Mouse (Mus musculus): ENCODE data around the gene Ttc28.

Gene Ttc28

GRCm38 (mm10) chr5:111228302-111229040, 348.9 kb downstream of the Ttc28 start:
- TF ChIP-seq GATA4 (IDR thresholded peaks at IDR 0.05; ENCODE audit: insufficient replicate concordance, low read length): no peak

- no peak for TF ChIP-seq GATA4 (IDR thresholded peaks at IDR 0.05; ENCODE audit: insufficient replicate concordance, low read length)
Observed at GRCm38 (mm10) chr5:111229041-111229394, 349.4 kb downstream of the Ttc28 start.

- no peak for TF ChIP-seq GATA4 (IDR thresholded peaks at IDR 0.05; ENCODE audit: insufficient replicate concordance, low read length)
Observed at GRCm38 (mm10) chr5:111229671-111230070, 350.1 kb downstream of the Ttc28 start.

GRCm38 (mm10) chr5:111231044-111231443, 351.4 kb downstream of the Ttc28 start:
- TF ChIP-seq GATA4 (IDR thresholded peaks at IDR 0.05; ENCODE audit: insufficient replicate concordance, low read length): no peak

- TF ChIP-seq GATA4 (IDR thresholded peaks at IDR 0.05; ENCODE audit: insufficient replicate concordance, low read length): no peak
Observed at GRCm38 (mm10) chr5:111231769-111232168, 352.2 kb downstream of the Ttc28 start.

GRCm38 (mm10) chr5:111233022-111233709, 353.6 kb downstream of the Ttc28 start:
- TF ChIP-seq GATA4 (IDR thresholded peaks at IDR 0.05; ENCODE audit: insufficient replicate concordance, low read length): no peak

- TF ChIP-seq GATA4 (IDR thresholded peaks at IDR 0.05; ENCODE audit: insufficient replicate concordance, low read length): no peak
Observed at GRCm38 (mm10) chr5:111235131-111235530, 355.5 kb downstream of the Ttc28 start.

GRCm38 (mm10) chr5:111237176-111237636, 357.6 kb downstream of the Ttc28 start:
- no peak for TF ChIP-seq GATA4 (IDR thresholded peaks at IDR 0.05; ENCODE audit: insufficient replicate concordance, low read length)

- TF ChIP-seq GATA4 (IDR thresholded peaks at IDR 0.05; ENCODE audit: insufficient replicate concordance, low read length): no peak
Observed at GRCm38 (mm10) chr5:111239223-111239622, 359.6 kb downstream of the Ttc28 start.

- TF ChIP-seq GATA4 (IDR thresholded peaks at IDR 0.05; ENCODE audit: insufficient replicate concordance, low read length): no peak
Observed at GRCm38 (mm10) chr5:111243447-111244040, 363.9 kb downstream of the Ttc28 start.

- TF ChIP-seq GATA4 (IDR thresholded peaks at IDR 0.05; ENCODE audit: insufficient replicate concordance, low read length): no peak
Observed at GRCm38 (mm10) chr5:111244061-111244460, 364.5 kb downstream of the Ttc28 start.

- no peak for TF ChIP-seq GATA4 (IDR thresholded peaks at IDR 0.05; ENCODE audit: insufficient replicate concordance, low read length)
Observed at GRCm38 (mm10) chr5:111247571-111248265, 368.1 kb downstream of the Ttc28 start.

GRCm38 (mm10) chr5:111252147-111252546, 372.5 kb downstream of the Ttc28 start:
- no peak for TF ChIP-seq GATA4 (IDR thresholded peaks at IDR 0.05; ENCODE audit: insufficient replicate concordance, low read length)

- no peak for TF ChIP-seq GATA4 (IDR thresholded peaks at IDR 0.05; ENCODE audit: insufficient replicate concordance, low read length)
Observed at GRCm38 (mm10) chr5:111254362-111254761, 374.8 kb downstream of the Ttc28 start.

- no peak for TF ChIP-seq GATA4 (IDR thresholded peaks at IDR 0.05; ENCODE audit: insufficient replicate concordance, low read length)
Observed at GRCm38 (mm10) chr5:111254781-111255180, 375.2 kb downstream of the Ttc28 start.
